Mouse (Mus musculus): ENCODE measurements around the gene Olfr1328.
"Not testable (repeated sequence)": the region's sequence is repeated elsewhere in the genome, so short reads cannot be mapped to it uniquely, and the experiment has no call there.

Gene Olfr1328

GRCm38 (mm10) chr4:118938512-118938911, at the start of gene Olfr1328:
Gene Olfr1328, minus strand, starts transcription at chr4:118938612.
- no peak for DNase-seq

GRCm38 (mm10) chr4:118985291-118985690, 46.9 kb upstream of the Olfr1328 start:
- no peak for DNase-seq

GRCm38 (mm10) chr4:118973281-118973680, 34.9 kb upstream of the Olfr1328 start:
- no peak for DNase-seq

GRCm38 (mm10) chr4:118967711-118968110, 29.3 kb upstream of the Olfr1328 start:
- DNase-seq, result no peak

- peak; percentile 32 for DNase-seq
Observed at GRCm38 (mm10) chr4:118961141-118961628, 22.8 kb upstream of the Olfr1328 start, which contains the start of gene Lao1. Gene Lao1, plus strand, starts transcription at chr4:118961578.

- DNase-seq, result no peak
Observed at GRCm38 (mm10) chr4:118958812-118959211, 20.4 kb upstream of the Olfr1328 start.

- not testable (repeated sequence) for DNase-seq
Observed at GRCm38 (mm10) chr4:118931326-118931725, 7.1 kb downstream of the Olfr1328 start.

GRCm38 (mm10) chr4:118917365-118917764, 21.0 kb downstream of the Olfr1328 start, which contains the start of gene Olfr1329:
Gene Olfr1329, minus strand, starts transcription at chr4:118917465.
- DNase-seq, result not testable (repeated sequence)

- no peak for DNase-seq
Observed at GRCm38 (mm10) chr4:118901981-118902380, 36.4 kb downstream of the Olfr1328 start.

- no peak for DNase-seq
Observed at GRCm38 (mm10) chr4:118888297-118888696, 50.1 kb downstream of the Olfr1328 start, which contains the start of gene Olfr1330. Gene Olfr1330, plus strand, starts transcription at chr4:118888597.

Measured in lung, postnatal 14 days (tissue).